Mouse (Mus musculus) limb, embryonic 12.5 days (tissue): ENCODE measurements around the gene Ptprk. TPM values are rescaled to one million over a fixed set of nuclear protein-coding genes. Genes with fewer than 3 reads are reported as not detected.

Source experiments
- ATAC-seq: fragments of 200-750 bp; cut with Nextera tagmentation; 2 replicates; pipeline ENCODE4 v1.8.0; 2017; ENCODE audit warnings: low read depth, moderate TSS enrichment; ENCODE audit not compliant: insufficient number of reproducible peaks, insufficient read depth, low FRiP score, low TSS enrichment
- H3K27ac ChIP-seq: fragments of 300-500 bp; sonication (generic); 2 replicates; pipeline ENCODE4 v1.5.1; 2016; ENCODE audit warnings: mild to moderate bottlenecking, moderate library complexity
- H3K27me3 ChIP-seq: fragments of 300-500 bp; sonication (generic); 2 replicates; pipeline ENCODE4 v1.6.1; 2016; ENCODE audit warnings: mild to moderate bottlenecking, moderate library complexity
- H3K36me3 ChIP-seq: fragments of 300-500 bp; sonication (generic); 2 replicates; pipeline ENCODE4 v1.6.1; 2016; ENCODE audit warnings: mild to moderate bottlenecking, moderate library complexity
- H3K4me1 ChIP-seq: fragments of 300-500 bp; sonication (generic); replicated peaks from 2 replicates; pipeline ENCODE4 v1.6.1; 2016
- H3K4me2 ChIP-seq: fragments of 300-500 bp; sonication (generic); 2 replicates; pipeline ENCODE4 v1.6.1; 2016; ENCODE audit warnings: mild to moderate bottlenecking, moderate library complexity
- H3K4me3 ChIP-seq: fragments of 300-500 bp; sonication (generic); replicated peaks from 2 replicates; pipeline ENCODE4 v1.5.1; 2016; ENCODE audit warnings: mild to moderate bottlenecking
- H3K9ac ChIP-seq: fragments of 300-500 bp; sonication (generic); replicated peaks from 2 replicates; pipeline ENCODE4 v1.6.1; 2016; ENCODE audit warnings: mild to moderate bottlenecking, moderate library complexity
- H3K9me3 ChIP-seq: fragments of 300-500 bp; sonication (generic); 2 replicates; pipeline ENCODE4 v1.6.1; 2016; ENCODE audit warnings: mild to moderate bottlenecking, moderate library complexity
- WGBS: fragments of 180-500 bp; shearing (Covaris S2); methylation state at CpG from one replicate; pipeline ENCODE4 v1.1.7; 2016; 5-methylcytosine and 5-hydroxymethylcytosine counted together
- microRNA-seq: library from miRNA; unstranded; fragments of <30 nt; microRNA quantifications from one replicate; pipeline ENCODE4, GENCODE M21; 2017
- polyA plus RNA-seq: library from polyadenylated mRNA; unstranded; fragments of >200 nt; fragmentation: Nextera tagmentation; extraction: Ambion mirVana; gene quantifications from 2 replicates; pipeline ENCODE4 v1.2.1, GENCODE M21; 2016

The Ptprk gene
- polyA plus RNA-seq, 1 experiment from 2014 or later, result 44.8 TPM

- Histone ChIP-seq H3K4me3 (no peak overlapping the region), H3K27me3 (no peaks in the 10 kb centered on the region), H3K9me3 (no peaks in the 10 kb centered on the region), H3K4me1 (no peaks in the 10 kb centered on the region), H3K9ac (no peak overlapping the region), H3K4me2 (no peak overlapping the region), H3K27ac (no peak overlapping the region), H3K36me3 (peaks cover 9% of the 10 kb centered on the region; the same call in 1 of the 2 replicates)
- WGBS, result 95% methylated on average over 3 of the region's 3 CpGs
- ATAC-seq, result no peak
Observed at GRCm38 (mm10) chr10:28596897-28597296, 522.3 kb downstream of the Ptprk start.

- no peak overlapping the region for H3K27ac ChIP-seq
- no peaks in the 10 kb centered on the region for H3K9me3 ChIP-seq
- no peak overlapping the region for H3K4me3 ChIP-seq
- no peak for ATAC-seq
- H3K36me3 ChIP-seq, result no peaks in the 10 kb centered on the region
- WGBS, result 84% methylated on average over 3 of the region's 3 CpGs
- no peaks in the 10 kb centered on the region for H3K27me3 ChIP-seq
- no peak overlapping the region for H3K4me2 ChIP-seq
- H3K9ac ChIP-seq, result no peak overlapping the region
- no peaks in the 10 kb centered on the region for H3K4me1 ChIP-seq
Observed at GRCm38 (mm10) chr10:28609136-28609535, 534.5 kb downstream of the Ptprk start.

- no peaks in the 10 kb centered on the region for H3K36me3 ChIP-seq
- ATAC-seq, result no peak
- no peak overlapping the region for H3K4me3 ChIP-seq
- no peak overlapping the region for H3K4me2 ChIP-seq
- no peaks in the 10 kb centered on the region for H3K9me3 ChIP-seq
- no peaks in the 10 kb centered on the region for H3K4me1 ChIP-seq
- H3K27ac ChIP-seq, result no peak overlapping the region
- 87% methylated on average over 2 of the region's 2 CpGs for WGBS
- no peaks in the 10 kb centered on the region for H3K27me3 ChIP-seq
- no peak overlapping the region for H3K9ac ChIP-seq
Observed at GRCm38 (mm10) chr10:28614396-28614795, 539.8 kb downstream of the Ptprk start.

- Histone ChIP-seq H3K27ac (no peak overlapping the region), H3K9ac (no peak overlapping the region), H3K27me3 (no peaks in the 10 kb centered on the region), H3K9me3 (no peaks in the 10 kb centered on the region), H3K4me3 (no peak overlapping the region), H3K4me1 (no peaks in the 10 kb centered on the region), H3K4me2 (no peak overlapping the region), H3K36me3 (no peaks in the 10 kb centered on the region)
- ATAC-seq, result no peak
- 94% methylated on average over 7 of the region's 7 CpGs for WGBS
Observed at GRCm38 (mm10) chr10:28617203-28617602, 542.6 kb downstream of the Ptprk start.

GRCm38 (mm10) chr10:28618002-28618401 is 543.4 kb downstream of the Ptprk start:
- Histone ChIP-seq H3K9ac (no peak overlapping the region), H3K4me2 (no peak overlapping the region), H3K4me1 (no peaks in the 10 kb centered on the region), H3K27ac (no peak overlapping the region), H3K9me3 (no peaks in the 10 kb centered on the region), H3K36me3 (no peaks in the 10 kb centered on the region), H3K27me3 (no peaks in the 10 kb centered on the region), H3K4me3 (no peak overlapping the region)
- WGBS, result 76% methylated on average over 2 of the region's 2 CpGs
- no peak for ATAC-seq

GRCm38 (mm10) chr10:28619415-28619814 is 544.8 kb downstream of the Ptprk start:
- no peak for ATAC-seq
- H3K36me3 ChIP-seq, result no peaks in the 10 kb centered on the region
- WGBS, result 94% methylated on average over 1 of the region's 1 CpGs
- H3K4me1 ChIP-seq, result no peaks in the 10 kb centered on the region
- H3K27ac ChIP-seq, result no peak overlapping the region
- no peaks in the 10 kb centered on the region for H3K27me3 ChIP-seq
- no peak overlapping the region for H3K4me3 ChIP-seq
- no peaks in the 10 kb centered on the region for H3K9me3 ChIP-seq
- no peak overlapping the region for H3K9ac ChIP-seq
- no peak overlapping the region for H3K4me2 ChIP-seq

GRCm38 (mm10) chr10:28636096-28636495 is 561.5 kb downstream of the Ptprk start:
- Histone ChIP-seq H3K9me3 (no peaks in the 10 kb centered on the region), H3K4me2 (no peak overlapping the region), H3K4me3 (no peak overlapping the region), H3K4me1 (no peaks in the 10 kb centered on the region), H3K36me3 (no peaks in the 10 kb centered on the region), H3K9ac (no peak overlapping the region), H3K27me3 (no peaks in the 10 kb centered on the region), H3K27ac (no peak overlapping the region)
- ATAC-seq, result no peak

GRCm38 (mm10) chr10:28641887-28642286 is 567.3 kb downstream of the Ptprk start:
- no peak for ATAC-seq

More at GRCm38 (mm10) chr10:28641887-28642286, 567.3 kb downstream of the Ptprk start:
- 88% methylated on average over 2 of the region's 2 CpGs for WGBS
- no peak overlapping the region for H3K27ac ChIP-seq
- no peaks in the 10 kb centered on the region for H3K9me3 ChIP-seq
- no peaks in the 10 kb centered on the region for H3K4me1 ChIP-seq
- no peak overlapping the region for H3K4me3 ChIP-seq
- H3K9ac ChIP-seq, result no peak overlapping the region
- peaks cover 3% of the 10 kb centered on the region; the same call in 1 of the 2 replicates for H3K27me3 ChIP-seq
- no peaks in the 10 kb centered on the region for H3K36me3 ChIP-seq
- H3K4me2 ChIP-seq, result no peak overlapping the region

Small RNA genes within 50 kb of the gene (microRNA-seq; reads per million reads assigned to microRNA genes)
- not detected for gene Gm22370
